Mouse (Mus musculus) subcutaneous adipose tissue, adult 2 months (tissue): ENCODE measurements around the gene Rpl29. TPM values are rescaled to one million over a fixed set of nuclear protein-coding genes. Genes with fewer than 3 reads are reported as not detected.

Source experiments
- polyA plus RNA-seq: library from polyadenylated mRNA; depleted of rRNA; stranded (reverse); fragments of >200 nt; gene quantifications from 2 replicates; pipeline ENCODE4 v1.2.3, GENCODE M21; 2012; ENCODE audit warnings: low replicate concordance; rRNA removed

The Rpl29 gene
- polyA plus RNA-seq, result 462 and 751 TPM in 2 replicates

GRCm38 (mm10) chr9:106429221-106430014 is at the start of gene Rpl29:
Gene Rpl29, plus strand, starts transcription at chr9:106429454.

GRCm38 (mm10) chr9:106447348-106447747 is 18.1 kb downstream of the Rpl29 start, which contains the start of the genes Abhd14b and Abhd14a:
Gene Abhd14b, plus strand, starts transcription at chr9:106447459.
Gene Abhd14a, minus strand, starts transcription at chr9:106447678.

GRCm38 (mm10) chr9:106453271-106454070 is 24.2 kb downstream of the Rpl29 start, which contains the start of gene Pcbp4:
Gene Pcbp4, plus strand, starts transcription at chr9:106453291.

GRCm38 (mm10) chr9:106465571-106466200 is 36.4 kb downstream of the Rpl29 start, which contains the start of gene Gpr62:
Gene Gpr62, minus strand, starts transcription at chr9:106465938.

GRCm38 (mm10) chr9:106475663-106476001 is 46.4 kb downstream of the Rpl29 start, which contains the start of gene Rrp9:
Gene Rrp9, plus strand, starts transcription at chr9:106475963.

GRCm38 (mm10) chr9:106476924-106477484 is 47.8 kb downstream of the Rpl29 start, which contains the start of gene Parp3:
Gene Parp3, minus strand, starts transcription at chr9:106476949.

Other genes with a start within 250 kb of the Rpl29 start
- 112 and 174 TPM in 2 replicates for gene Ppm1m, start 229.7 kb upstream of the Rpl29 start, polyA plus RNA-seq
- 53.9 and 73.1 TPM in 2 replicates for gene Twf2, start 226.3 kb upstream of the Rpl29 start, polyA plus RNA-seq
- 4.1 and 10.6 TPM in 2 replicates for gene Tlr9, start 206.9 kb upstream of the Rpl29 start, polyA plus RNA-seq
- gene Alas1, start 180.8 kb upstream of the Rpl29 start, polyA plus RNA-seq, result 185 and 273 TPM in 2 replicates
- 8.3 and 11.1 TPM in 2 replicates for gene Poc1a, start 148.4 kb upstream of the Rpl29 start, polyA plus RNA-seq
- gene Dusp7, start 60.8 kb upstream of the Rpl29 start, polyA plus RNA-seq, result 46.7 and 83.4 TPM in 2 replicates
- 11.5 and 16.5 TPM in 2 replicates for gene Acy1, start 8.9 kb downstream of the Rpl29 start, polyA plus RNA-seq
- 80.4 and 111 TPM in 2 replicates for gene Abhd14b, start 18.0 kb downstream of the Rpl29 start, polyA plus RNA-seq
- 53.8 and 72.6 TPM in 2 replicates for gene Abhd14a, start 18.2 kb downstream of the Rpl29 start, polyA plus RNA-seq
- gene Pcbp4, start 23.8 kb downstream of the Rpl29 start, polyA plus RNA-seq, result 78.7 and 126 TPM in 2 replicates
- gene Gpr62, start 36.5 kb downstream of the Rpl29 start, polyA plus RNA-seq, result 0.40 TPM in 1 of 2 replicates, not detected in the other
- 22.3 and 41.2 TPM in 2 replicates for gene Rrp9, start 46.5 kb downstream of the Rpl29 start, polyA plus RNA-seq
- 91.3 and 199 TPM in 2 replicates for gene Parp3, start 47.5 kb downstream of the Rpl29 start, polyA plus RNA-seq
- not detected in 2 replicates for gene Iqcf1, start 70.5 kb downstream of the Rpl29 start, polyA plus RNA-seq
- gene Iqcf5, start 85.1 kb downstream of the Rpl29 start, polyA plus RNA-seq, result not detected in 2 replicates
- gene Iqcf3, start 132.2 kb downstream of the Rpl29 start, polyA plus RNA-seq, result not detected in 2 replicates
- not detected in 2 replicates for gene Iqcf4, start 141.5 kb downstream of the Rpl29 start, polyA plus RNA-seq
- gene Iqcf6, start 197.1 kb downstream of the Rpl29 start, polyA plus RNA-seq, result not detected in 2 replicates
- not detected in 2 replicates for gene Grm2, start 226.6 kb downstream of the Rpl29 start, polyA plus RNA-seq